Mouse (Mus musculus) myocyte (in vitro differentiated cells): ENCODE data around the gene Cyp3a57. TPM values are rescaled to one million over a fixed set of nuclear protein-coding genes. Genes with fewer than 3 reads are reported as not detected.
"Not testable (repeated sequence)": the region's sequence is repeated elsewhere in the genome, so short reads cannot be mapped to it uniquely, and the experiment has no call there.

Experiments used
- H3K27me3 ChIP-seq: one replicate; pipeline ENCODE4 v1.6.1; 2011; ENCODE audit not compliant: control insufficient read depth, insufficient read depth, insufficient read length
- H3K36me3 ChIP-seq: one replicate; pipeline ENCODE4 v1.6.1; 2011; ENCODE audit not compliant: control insufficient read depth, insufficient read depth
- H3K4me2 ChIP-seq: one replicate; pipeline ENCODE4 v1.6.1; 2011; ENCODE audit warnings: low read depth, control low read depth
- H3K4me3 ChIP-seq: one replicate; pipeline ENCODE4 v1.5.1; 2011; ENCODE audit warnings: mild to moderate bottlenecking, control low read depth, moderate library complexity
- H3K79me2 ChIP-seq: one replicate; pipeline ENCODE4 v1.6.1; 2011; ENCODE audit not compliant: control insufficient read depth, insufficient read depth
- H3ac ChIP-seq: one replicate; pipeline ENCODE4 v1.6.1; 2011; ENCODE audit not compliant: control insufficient read depth, insufficient read length
- CEBPB ChIP-seq: IDR thresholded peaks from 2 replicates; pipeline ENCODE4 v1.6.1; 2011; ENCODE audit warnings: mild to moderate bottlenecking, moderate library complexity; ENCODE audit not compliant: poor library complexity, insufficient read depth, severe bottlenecking
- E2F4 ChIP-seq: IDR thresholded peaks from one replicate; pipeline ENCODE4 v1.6.1; 2011; ENCODE audit warnings: mild to moderate bottlenecking, control low read depth, moderate library complexity; ENCODE audit not compliant: insufficient read depth
- MAX ChIP-seq: IDR thresholded peaks from one replicate; pipeline ENCODE4 v1.6.1; 2011; ENCODE audit warnings: low read depth, mild to moderate bottlenecking, control low read depth
- MYOD1 ChIP-seq, 3 experiments: IDR thresholded peaks; one replicate each; pipeline ENCODE4 v1.6.1; 2011; ENCODE audit warnings: control low read depth in 2 of 3, low read depth in 2 of 3, mild to moderate bottlenecking in 2 of 3, moderate library complexity in 1 of 3; ENCODE audit not compliant: insufficient read length in 2 of 3, control insufficient read depth in 1 of 3
- MYOG ChIP-seq, 3 experiments: IDR thresholded peaks; one replicate each; pipeline ENCODE4 v1.6.1; 2011; ENCODE audit warnings: control low read depth in 2 of 3, low read depth in 2 of 3, mild to moderate bottlenecking in 2 of 3; ENCODE audit not compliant: insufficient read length in 2 of 3, control insufficient read depth in 1 of 3, insufficient read depth in 1 of 3
- POLR2A ChIP-seq: IDR thresholded peaks from one replicate; pipeline ENCODE4 v1.6.1; 2011; ENCODE audit warnings: low read depth, mild to moderate bottlenecking, control low read depth, moderate library complexity; ENCODE audit not compliant: insufficient read length
- POLR2AphosphoS2 ChIP-seq: IDR thresholded peaks from one replicate; pipeline ENCODE4 v1.6.1; 2011; ENCODE audit warnings: low read depth, control low read depth; ENCODE audit not compliant: insufficient read length
- REST ChIP-seq: IDR thresholded peaks from one replicate; pipeline ENCODE4 v1.6.1; 2011; ENCODE audit warnings: mild to moderate bottlenecking, control low read depth, moderate library complexity; ENCODE audit not compliant: insufficient read depth, insufficient read length
- SRF ChIP-seq: IDR thresholded peaks from one replicate; pipeline ENCODE4 v1.6.1; 2011; ENCODE audit warnings: low read depth; ENCODE audit not compliant: control insufficient read depth, insufficient read length
- TCF12 ChIP-seq: IDR thresholded peaks from one replicate; pipeline ENCODE4 v1.6.1; 2011; ENCODE audit warnings: mild to moderate bottlenecking, control low read depth; ENCODE audit not compliant: poor library complexity, insufficient read depth, severe bottlenecking
- TCF3 ChIP-seq: IDR thresholded peaks from one replicate; pipeline ENCODE4 v1.6.1; 2011; ENCODE audit warnings: low read depth, control low read depth; ENCODE audit not compliant: insufficient read length
- USF1 ChIP-seq: IDR thresholded peaks from one replicate; pipeline ENCODE4 v1.6.1; 2011; ENCODE audit warnings: low read depth, mild to moderate bottlenecking, control low read depth, moderate library complexity
- polyA plus RNA-seq: library from polyadenylated mRNA; unstranded; fragments of >200 nt; fragmentation: generic; extraction: Trizol; gene quantifications from one replicate; pipeline ENCODE4 v1.2.1, GENCODE M21; 2012; ENCODE audit warnings: missing spikeins

The Cyp3a57 gene
- not detected for polyA plus RNA-seq

DNA sequence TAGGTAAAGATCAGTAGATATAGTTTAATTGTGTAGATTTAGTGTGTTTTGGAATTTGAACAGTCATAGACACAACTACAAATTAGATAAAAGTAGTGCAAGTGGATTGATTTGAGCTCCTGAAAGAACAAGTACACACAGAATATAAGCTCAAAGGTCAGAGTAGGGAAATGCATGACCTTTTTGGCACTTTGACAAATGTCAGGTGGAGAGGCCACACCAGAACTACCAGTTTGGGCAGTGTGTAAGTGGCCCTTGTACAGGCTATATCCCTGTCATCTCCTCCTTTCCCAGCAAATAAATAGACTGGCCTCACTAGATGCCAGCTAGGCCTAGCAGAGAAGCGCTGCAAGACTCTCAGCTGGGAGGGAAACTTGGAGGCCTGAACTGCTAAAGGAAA lies at the start of gene Cyp3a57:
Cyp3a57 (plus strand) TSS at position 339 of the 400 bp plus-strand sequence.
- H3K4me2 ChIP-seq, result no peak within 1 kb of the TSS
- no peaks in the 10 kb centered on the region for H3K27me3 ChIP-seq
- TF ChIP-seq MYOG (IDR thresholded peaks at IDR 0.05; ENCODE audit: control insufficient read depth in 1 of 3, insufficient read depth in 1 of 3, insufficient read length in 2 of 3, low read depth in 2 of 3) (no peak), MAX (no peak), TCF3 (no peak), TCF12 (no peak), E2F4 (no peak), USF1 (no peak), CEBPB (no peak), REST (no peak), POLR2AphosphoS2 (no peak)
- H3K79me2 ChIP-seq, result no peaks in the 10 kb centered on the region
- no peak within 1 kb of the TSS for H3ac ChIP-seq
- H3K4me3 ChIP-seq, result no peak within 1 kb of the TSS
- H3K36me3 ChIP-seq, result no peaks in the 10 kb centered on the region

DNA sequence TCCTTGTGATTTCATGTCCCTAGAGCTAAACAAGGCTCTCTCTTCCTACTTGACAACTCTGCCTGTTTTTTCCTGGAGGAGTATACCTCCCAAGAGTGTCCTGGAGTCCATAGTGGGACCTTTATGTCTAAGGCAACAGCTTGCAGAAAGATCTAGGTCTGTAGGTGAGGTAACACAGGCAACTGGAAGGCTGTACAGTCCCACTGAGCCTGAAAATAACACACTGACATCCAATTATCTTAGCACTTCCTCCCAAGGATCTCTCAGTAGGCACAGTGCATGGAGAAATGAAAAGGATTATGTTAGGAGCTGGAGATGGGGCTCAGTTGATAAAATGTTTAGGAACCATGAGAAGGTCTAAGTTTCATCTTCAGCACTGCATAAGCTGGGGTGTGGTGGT lies 44.6 kb upstream of the Cyp3a57 start:
- Histone ChIP-seq H3ac (no peak overlapping the region), H3K79me2 (no peaks in the 10 kb centered on the region), H3K4me2 (no peak overlapping the region), H3K27me3 (no peaks in the 10 kb centered on the region), H3K4me3 (no peak overlapping the region), H3K36me3 (no peaks in the 10 kb centered on the region)
- TF ChIP-seq POLR2A, result no peak
- no peak for TF ChIP-seq MYOG (IDR thresholded peaks at IDR 0.05; ENCODE audit: control insufficient read depth in 1 of 3, insufficient read depth in 1 of 3, insufficient read length in 2 of 3, low read depth in 2 of 3)
- TF ChIP-seq USF1, result no peak
- TF ChIP-seq TCF12, result no peak
- no peak for TF ChIP-seq SRF
- no peak for TF ChIP-seq TCF3
- no peak for TF ChIP-seq MYOD1 (IDR thresholded peaks at IDR 0.05; ENCODE audit: control insufficient read depth in 1 of 3, insufficient read length in 2 of 3, low read depth in 2 of 3)
- TF ChIP-seq E2F4, result no peak
- no peak for TF ChIP-seq POLR2AphosphoS2
- no peak for TF ChIP-seq CEBPB
- TF ChIP-seq REST, result no peak
- no peak for TF ChIP-seq MAX

DNA sequence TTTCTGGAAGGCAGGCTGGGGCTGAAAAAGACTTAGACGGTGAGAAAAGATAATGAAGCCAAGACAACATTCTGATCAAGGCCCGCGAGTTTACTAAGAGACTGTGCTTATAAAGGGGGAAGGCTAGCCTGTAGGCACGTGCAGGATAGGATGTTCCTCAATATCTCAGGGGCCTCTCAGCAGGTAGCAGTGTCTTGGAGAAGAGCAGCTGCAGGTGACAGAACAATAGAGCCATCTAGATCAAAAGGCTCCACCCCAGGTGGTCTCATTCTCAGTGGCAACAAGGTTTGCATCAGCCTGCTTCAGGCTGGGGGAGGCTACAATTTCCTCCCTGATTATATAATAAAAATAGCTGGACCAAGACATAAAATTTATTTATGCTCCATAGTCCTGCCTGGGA lies 43.3 kb upstream of the Cyp3a57 start:
- H3K79me2 ChIP-seq, H3K36me3 ChIP-seq, H3K4me3 ChIP-seq, H3K4me2 ChIP-seq, H3ac ChIP-seq, H3K27me3 ChIP-seq: not testable (repeated sequence)

DNA sequence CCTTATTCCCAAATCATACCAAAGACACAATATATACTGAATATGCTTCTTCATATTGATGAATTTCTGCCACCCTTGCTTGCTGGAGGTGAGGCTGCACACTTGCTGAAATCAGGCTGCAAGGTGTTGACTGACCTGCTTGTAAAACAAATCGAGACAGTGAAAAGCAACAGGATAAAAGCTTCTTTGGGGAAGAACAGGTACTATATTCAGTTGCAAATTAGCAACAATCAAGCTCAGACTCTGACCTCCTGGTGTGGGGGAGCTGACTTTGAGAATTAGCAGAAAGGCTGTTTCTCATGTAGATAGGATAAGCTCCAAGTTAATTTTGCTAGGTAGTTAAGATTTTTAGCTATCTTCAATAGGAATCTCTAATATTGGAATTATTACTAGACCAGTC lies 42.7 kb upstream of the Cyp3a57 start:
- Histone ChIP-seq H3K79me2 (no peaks in the 10 kb centered on the region), H3K36me3 (no peaks in the 10 kb centered on the region), H3K4me2 (no peak overlapping the region), H3K27me3 (no peaks in the 10 kb centered on the region), H3K4me3 (no peak overlapping the region), H3ac (no peak overlapping the region)
- TF ChIP-seq TCF12, result no peak
- no peak for TF ChIP-seq MYOD1 (IDR thresholded peaks at IDR 0.05; ENCODE audit: control insufficient read depth in 1 of 3, insufficient read length in 2 of 3, low read depth in 2 of 3)
- no peak for TF ChIP-seq REST
- no peak for TF ChIP-seq POLR2AphosphoS2
- TF ChIP-seq CEBPB, result no peak
- TF ChIP-seq MYOG (IDR thresholded peaks at IDR 0.05; ENCODE audit: control insufficient read depth in 1 of 3, insufficient read depth in 1 of 3, insufficient read length in 2 of 3, low read depth in 2 of 3), result no peak
- no peak for TF ChIP-seq E2F4
- no peak for TF ChIP-seq MAX
- TF ChIP-seq USF1, result no peak
- TF ChIP-seq SRF, result no peak
- no peak for TF ChIP-seq POLR2A

DNA sequence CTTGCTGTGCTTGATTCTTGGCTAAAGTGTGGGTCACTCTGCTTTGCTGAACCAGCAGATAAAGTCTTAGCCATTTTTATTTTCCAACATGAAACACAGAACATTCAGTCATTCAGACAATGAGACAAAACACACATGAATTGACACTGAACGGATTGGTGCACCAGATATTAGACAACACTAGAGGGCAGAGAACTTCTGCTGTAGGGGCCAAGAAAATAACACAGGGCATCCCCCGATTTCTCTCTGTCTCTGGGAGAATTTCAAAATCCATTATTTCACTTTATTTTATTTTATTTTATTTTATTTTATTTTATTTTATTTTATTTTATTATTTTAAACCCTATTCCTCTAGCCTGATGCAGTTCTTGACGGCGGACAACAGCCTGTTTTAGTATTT lies 38.1 kb upstream of the Cyp3a57 start:
- not testable (repeated sequence) for H3K79me2 ChIP-seq, H3K4me3 ChIP-seq, H3ac ChIP-seq, H3K36me3 ChIP-seq, H3K4me2 ChIP-seq, H3K27me3 ChIP-seq

DNA sequence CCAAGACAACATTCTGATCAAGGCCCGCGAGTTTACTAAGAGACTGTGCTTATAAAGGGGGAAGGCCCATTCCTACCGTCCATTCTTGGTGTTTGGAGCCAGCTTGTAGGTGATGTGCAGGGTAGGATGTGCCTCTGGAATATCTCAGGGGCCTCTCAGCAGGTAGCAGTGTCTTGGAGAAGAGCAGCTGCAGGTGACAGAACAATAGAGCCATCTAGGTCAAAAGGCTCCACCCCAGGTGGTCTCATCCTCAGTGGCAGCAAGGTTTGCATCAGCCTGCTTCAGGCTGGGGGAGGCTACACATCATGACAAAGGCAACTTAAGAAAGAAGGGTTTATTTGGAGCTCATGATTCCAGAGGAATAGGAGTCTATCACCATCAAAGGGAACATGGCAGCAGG lies 37.3 kb upstream of the Cyp3a57 start:
- not testable (repeated sequence) for H3K4me3 ChIP-seq, H3K4me2 ChIP-seq, H3K36me3 ChIP-seq, H3ac ChIP-seq, H3K79me2 ChIP-seq, H3K27me3 ChIP-seq
